Mouse (Mus musculus): ENCODE data around the gene Hras. TPM values are rescaled to one million over a fixed set of nuclear protein-coding genes. Genes with fewer than 3 reads are reported as not detected.

The Hras gene
- total RNA-seq (2021), result 100 to 1,000 TPM in 1 of 2 experiments, 10 to 100 TPM in 1; 91.4 to 103 TPM
- long read RNA-seq, experiment 1, transcript Hras-201 (6 exons, 2,828 nt), result major isoform, 31 of 70 reads
- long read RNA-seq, experiment 1, transcript Hras-202 (5 exons, 1,199 nt), result minor isoform, 27 of 70 reads
- long read RNA-seq, experiment 1, partial matches to known transcripts, result 4 of 70 reads
- long read RNA-seq, experiment 1, other reads (novel, unspliced or antisense), result 6 of 70 reads
- long read RNA-seq, experiment 2, transcript Hras-202 (5 exons, 1,199 nt), result minor isoform, 18 of 52 reads
- long read RNA-seq, experiment 2, transcript Hras-201 (6 exons, 2,828 nt), result major isoform, 22 of 52 reads
- long read RNA-seq, experiment 2, partial matches to known transcripts, result 6 of 52 reads
- long read RNA-seq, experiment 2, other reads (novel, unspliced or antisense), result 4 of 52 reads

DNA sequence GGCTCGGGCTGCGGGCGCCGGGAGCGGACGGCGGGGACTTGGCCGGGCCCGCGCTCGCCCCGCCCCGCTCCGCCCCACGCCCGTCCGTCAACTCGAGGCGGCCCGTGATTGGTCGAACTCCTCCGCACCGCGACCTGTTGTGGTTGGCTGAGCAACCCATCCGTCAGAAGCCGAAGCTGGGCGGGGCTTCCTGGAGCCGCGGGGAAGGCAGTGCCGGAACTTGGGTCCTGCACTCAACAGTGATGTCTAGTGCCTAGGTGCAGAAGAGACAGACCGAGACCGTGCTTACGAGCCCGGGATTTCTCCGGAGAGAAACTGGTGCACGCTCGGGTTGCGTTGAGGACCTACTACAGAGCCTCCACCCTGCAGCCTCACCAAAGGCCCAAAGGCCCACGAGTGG, at the start of gene Hras, which contains the start of gene Lrrc56:
TSS of gene Hras (minus strand) at position 58 of the 400 bp plus-strand sequence.
TSS of gene Lrrc56 (plus strand) at position 210 of the 400 bp plus-strand sequence.
- peak; percentile 99 for DNase-seq

GRCm38 (mm10) chr7:141231551-141231950, 37.7 kb upstream of the Hras start:
- DNase-seq, result no peak

- DNase-seq, result no peak
Measured at GRCm38 (mm10) chr7:141231111-141231510, 37.3 kb upstream of the Hras start.

DNA sequence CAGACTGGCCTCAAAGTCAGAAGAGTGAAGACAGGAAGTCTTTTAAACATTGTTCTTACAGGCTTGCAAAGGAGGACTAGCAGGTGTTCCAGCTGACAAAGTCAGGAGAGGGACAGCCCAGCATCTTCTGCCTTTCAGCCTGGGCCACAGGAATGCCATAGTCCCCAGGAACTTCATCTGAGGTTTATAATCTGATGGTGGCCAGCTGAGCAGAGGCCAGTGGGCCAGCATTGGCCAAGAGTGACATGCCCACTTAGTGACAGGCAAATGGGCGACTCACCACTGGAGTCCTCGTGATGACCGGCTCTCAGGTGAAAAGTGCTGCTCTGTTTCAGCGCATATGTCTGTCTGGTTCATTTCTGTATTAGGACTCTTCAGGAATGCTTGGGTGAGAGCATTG, 36.8 kb upstream of the Hras start:
- DNase-seq, result no peak

- DNase-seq, result no peak
Measured at GRCm38 (mm10) chr7:141229702-141230101, 35.9 kb upstream of the Hras start.

DNA sequence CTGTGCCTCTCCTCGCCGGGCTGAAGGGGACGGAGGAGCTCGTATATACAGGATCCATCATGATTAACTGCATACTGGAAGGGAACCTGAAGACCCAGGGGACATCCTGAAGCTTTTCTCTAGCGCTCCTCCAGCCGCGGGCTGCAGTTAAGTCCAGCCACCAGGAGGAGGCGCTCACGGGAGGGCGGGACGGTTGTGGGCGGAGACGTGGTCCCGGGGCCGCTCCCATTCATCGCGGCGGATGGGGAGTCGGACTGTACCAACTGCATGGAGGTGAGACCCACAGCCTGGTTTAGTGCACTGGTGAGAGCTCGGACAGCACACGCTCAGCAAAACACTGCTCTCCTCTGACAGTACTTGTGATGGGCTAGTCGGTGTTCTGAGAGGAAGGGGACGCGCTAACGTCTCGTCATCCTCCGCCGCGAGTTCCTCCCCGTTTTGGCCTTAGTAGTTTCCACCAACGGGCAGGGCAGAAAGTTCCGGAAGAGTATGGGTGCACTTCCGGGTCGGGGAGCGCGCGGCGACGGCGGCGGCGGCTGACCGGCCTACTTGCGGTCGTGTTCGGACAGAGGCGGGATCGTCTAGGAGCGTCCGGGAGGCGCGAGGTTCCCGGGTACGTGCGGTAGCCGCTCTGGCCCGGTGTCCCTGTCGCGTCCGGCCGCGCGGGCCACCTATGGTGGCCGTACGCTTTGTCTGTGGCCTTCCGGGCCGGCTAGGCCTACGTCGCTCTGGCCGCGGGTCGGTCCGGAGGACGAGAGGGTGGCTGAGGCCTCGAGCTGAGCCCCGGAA, 34.7 kb upstream of the Hras start, which contains the start of gene Phrf1:
TSS of gene Phrf1 (plus strand) at position 506 of the 789 bp plus-strand sequence.
- peak; percentile 91 to 96 for DNase-seq

- DNase-seq, result no peak
Measured at GRCm38 (mm10) chr7:141227796-141228195, 34.0 kb upstream of the Hras start.

DNA sequence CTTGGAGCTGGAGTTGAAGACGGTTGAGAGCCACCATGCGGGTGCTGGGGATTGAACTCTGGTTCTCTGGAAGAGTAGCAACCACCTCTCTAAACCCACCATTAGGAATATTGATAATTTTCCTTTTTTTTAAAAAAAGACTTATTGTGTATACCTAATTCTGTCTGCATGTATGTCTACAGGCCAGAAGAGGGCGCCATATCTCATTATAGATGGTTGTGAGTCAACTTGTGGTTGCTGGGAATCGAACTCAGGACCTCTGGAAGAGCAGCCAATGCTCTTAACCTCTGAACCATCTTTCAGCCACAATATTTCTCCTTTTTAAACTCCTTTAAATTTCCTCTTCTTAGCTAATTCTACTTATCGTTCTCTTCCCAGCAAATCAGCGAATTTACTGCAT, 32.7 kb upstream of the Hras start:
- DNase-seq, result no peak

DNA sequence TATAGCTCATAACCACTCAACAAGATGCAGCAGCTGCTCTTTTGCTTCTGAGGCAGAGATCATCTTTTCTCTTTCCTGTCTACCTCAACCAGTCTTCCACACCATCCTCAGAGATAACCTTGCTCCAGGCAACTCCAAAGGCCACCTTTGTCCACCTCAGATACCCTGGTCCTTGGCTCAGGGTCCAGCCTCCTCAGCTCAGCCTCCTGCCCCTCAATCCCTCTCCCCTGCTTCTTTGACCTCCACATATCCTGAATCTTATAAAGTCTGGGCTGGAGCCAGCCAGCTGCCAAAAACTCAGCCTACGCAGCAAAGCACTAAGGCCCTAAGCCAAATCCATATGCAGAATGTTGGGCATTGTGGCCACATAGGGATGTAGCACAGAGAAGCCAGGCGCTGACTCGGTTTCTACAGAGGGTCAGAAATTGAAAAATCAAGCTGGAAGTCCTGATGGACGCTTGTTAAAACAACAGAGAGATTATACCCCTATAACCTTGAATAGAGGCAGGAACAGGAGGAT, 29.0 kb upstream of the Hras start:
- DNase-seq, result no peak

DNA sequence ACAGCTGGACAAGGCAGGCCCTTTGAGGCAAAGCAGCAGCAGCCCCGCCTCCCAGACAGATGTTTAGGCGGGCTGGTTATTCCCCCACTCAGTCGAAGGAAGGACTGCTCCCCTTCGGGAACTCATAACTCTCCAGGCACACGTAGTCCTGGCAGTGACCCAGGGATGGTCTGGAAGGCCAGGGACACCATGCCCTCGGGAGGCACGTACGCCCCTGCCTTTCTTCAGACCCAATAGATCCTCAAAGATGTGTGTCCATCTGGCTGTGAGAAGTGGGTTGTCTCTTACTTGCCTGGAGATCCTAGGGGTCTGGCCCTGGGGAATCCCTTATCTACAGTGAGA, 28.3 kb upstream of the Hras start:
- DNase-seq, result no peak

DNA sequence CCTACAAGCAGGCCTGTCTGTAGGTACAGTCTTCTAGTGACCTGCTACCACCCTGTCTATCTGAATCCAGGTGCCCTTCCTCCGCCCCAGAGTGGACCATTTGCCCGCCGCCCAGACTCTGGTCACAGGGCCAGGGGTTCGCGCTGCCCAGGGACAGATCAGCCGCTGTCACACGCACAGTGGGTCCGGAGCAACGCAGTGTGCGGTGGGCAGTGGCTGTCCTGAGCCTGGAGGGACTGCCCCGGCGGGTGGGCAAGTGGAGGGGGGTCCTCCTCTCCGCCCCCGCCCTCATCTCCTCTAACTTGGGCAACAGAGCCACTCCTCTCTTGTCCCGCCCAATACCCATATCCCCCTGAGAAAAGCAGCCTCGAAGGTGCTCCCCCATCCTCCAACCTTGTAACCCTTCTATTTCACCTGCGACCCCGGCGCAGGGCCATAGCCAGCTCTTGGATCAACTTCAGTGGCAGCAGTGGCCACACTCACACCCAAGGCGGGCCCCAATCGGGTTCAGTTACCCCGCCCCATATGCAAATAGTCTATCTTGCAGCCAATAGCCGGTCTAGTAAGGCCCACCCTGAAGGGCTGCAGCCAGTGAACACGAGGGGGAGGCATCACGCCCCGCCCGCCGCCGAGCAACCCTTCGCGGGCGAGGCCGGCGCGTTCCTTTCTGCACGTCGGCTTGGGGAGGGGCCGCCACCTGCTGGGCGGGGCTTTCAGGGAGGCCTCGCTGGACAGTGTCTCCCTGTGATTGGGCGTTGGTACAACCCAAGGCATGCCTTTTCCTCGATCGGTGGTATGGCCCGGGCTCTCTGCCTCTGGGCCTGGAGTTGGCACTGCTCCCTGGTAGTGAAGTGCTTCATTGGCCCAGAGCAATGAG, 27.7 kb upstream of the Hras start:
- peak; percentile 96 to 97 for DNase-seq

- DNase-seq, result no peak
Measured at GRCm38 (mm10) chr7:141220377-141220776, 26.6 kb upstream of the Hras start.

DNA sequence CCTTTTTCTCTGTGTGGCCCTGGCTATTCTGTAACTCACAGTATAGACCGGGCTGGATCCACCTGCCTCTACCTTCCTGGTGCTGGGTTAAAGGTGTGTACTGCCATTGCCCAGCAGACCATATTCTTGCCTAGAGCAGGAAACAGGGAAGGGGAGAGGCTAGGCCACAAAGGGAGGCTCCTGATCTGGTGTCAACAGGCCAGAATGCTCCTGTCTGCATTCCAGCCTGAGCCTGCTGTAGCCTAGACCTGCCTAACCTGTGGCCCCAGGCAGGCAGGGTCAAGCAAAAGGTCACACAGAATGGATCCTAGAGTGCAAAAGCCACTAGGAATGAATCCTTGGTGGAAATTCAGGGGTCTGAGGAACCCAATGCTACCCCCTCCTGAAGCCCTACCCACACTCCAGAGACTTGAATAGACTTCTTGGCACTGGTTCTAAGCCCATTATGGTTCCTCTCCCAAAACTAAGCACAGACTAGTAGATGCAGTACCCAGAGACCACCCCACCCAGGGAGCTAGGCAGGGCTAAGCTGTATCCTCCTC, 25.8 kb upstream of the Hras start:
- DNase-seq, result no peak

DNA sequence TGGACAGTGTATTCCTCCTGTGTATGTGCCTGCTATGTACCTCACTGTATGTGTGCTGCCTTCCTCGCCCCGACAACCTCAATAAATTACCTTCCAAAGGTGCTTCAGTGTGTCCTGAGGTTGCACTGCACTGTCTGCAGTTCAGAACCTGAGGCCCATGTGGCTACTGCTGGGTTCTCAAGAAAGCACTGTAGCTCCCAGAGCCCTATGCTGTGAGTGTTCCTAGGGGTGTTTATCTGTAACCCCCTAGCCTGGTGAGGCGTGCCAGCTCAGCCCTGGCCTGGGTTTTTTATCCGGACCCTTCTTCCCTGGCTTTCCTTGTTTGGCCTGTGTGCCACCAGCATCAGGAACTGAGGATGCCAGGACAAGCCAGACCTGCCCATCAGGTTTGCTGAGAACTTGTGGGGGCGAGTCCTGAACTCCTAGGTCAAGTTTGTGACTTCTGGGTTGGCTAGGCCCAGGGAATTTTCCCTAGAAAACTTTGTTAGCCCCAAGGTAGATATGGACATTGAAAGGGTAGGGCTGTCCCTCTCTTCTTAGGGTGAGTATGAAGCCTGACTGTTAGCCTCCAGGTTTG, 24.8 kb upstream of the Hras start:
- DNase-seq, result no peak

GRCm38 (mm10) chr7:141218141-141218540, 24.3 kb upstream of the Hras start:
- DNase-seq, result no peak

GRCm38 (mm10) chr7:141217343-141218013, 23.7 kb upstream of the Hras start:
- no peak for DNase-seq

GRCm38 (mm10) chr7:141216894-141217293, 23.1 kb upstream of the Hras start:
- no peak for DNase-seq

DNA sequence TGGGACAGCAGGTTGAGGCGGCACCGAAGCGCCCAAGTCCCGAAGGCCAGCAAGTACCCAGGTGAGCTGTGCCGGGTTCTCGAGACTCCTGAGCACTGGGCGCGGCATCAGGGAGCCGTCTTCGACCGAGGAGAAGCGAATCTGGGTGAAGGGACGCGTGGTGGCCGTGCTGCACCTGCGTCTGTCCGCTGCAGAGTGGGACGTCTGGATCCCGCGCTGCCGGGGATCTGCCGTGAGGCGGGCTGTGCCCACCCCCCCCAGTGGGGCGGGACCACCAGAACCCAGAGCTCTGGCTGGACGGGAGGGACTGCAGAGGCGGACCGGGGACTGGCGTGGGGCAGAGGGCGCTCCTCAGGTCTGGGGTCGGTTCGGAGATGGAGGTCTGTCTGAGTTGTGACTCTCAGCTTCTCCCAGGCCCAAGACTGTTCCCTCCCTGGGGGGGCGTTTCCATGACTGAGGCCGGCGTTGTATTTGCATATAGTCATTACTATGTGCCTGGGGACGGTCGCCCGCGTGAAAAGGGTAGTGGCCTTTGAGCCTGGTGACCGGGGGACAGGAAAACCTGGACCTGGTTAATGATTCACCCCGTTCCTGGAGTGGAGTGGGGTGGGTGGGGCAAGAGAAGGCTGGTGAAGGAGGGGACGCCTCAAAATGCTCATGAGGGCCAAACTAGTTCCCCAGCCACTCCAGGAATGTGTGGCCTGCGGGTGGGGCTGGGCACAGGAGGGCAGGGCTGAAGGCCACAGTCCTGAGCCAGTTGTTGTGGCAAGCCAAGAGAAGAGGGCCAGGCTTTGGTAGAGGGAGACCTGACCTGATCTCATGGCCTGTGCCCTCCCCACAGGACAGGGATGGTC, 22.3 kb upstream of the Hras start:
- peak; percentile 26 to 32 for DNase-seq

DNA sequence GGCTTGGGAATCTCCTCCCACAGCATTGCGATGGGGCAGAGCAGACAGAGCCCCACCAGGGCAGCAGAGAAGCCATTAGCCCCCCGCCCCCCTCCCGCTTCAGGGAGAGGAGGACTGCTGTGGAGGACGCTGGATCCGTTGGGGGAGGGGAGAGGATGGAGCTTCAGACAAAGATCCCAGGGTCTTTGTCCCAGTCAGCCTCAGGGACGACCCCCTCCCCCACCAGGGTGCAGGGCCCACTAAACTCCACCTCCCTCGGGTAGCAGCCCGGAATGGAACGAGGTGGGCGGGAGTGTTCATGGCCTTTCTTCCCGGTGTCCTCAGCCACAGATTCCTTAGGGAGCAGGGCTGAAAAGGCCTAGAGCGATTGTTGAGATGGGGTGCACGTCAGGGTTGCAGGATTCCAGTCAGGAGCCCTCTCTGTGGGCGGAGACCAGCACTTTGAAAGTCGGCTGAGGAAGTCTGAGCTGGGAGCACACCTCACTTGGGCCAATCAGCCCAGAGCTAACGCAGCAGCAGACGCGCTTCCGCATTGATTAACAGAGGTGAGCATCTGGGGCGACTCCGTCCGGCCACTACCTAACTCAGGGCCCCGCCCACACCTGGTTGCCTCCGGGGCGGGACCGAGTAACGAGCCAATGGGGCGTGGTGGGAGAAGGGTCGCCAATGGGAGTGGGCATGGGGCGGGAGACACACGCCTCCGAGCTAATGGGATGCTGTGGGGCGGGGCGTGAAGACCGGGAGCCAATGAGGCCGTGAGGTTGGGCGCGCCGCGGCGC, 21.5 kb upstream of the Hras start, which contains the start of gene Rassf7:
TSS of gene Rassf7 (plus strand) at position 760 of the 779 bp plus-strand sequence.
- peak; percentile 83 to 91 for DNase-seq
